Mouse (Mus musculus) spleen, adult 2 months (tissue): ENCODE results near the gene Scn2b.

Experiments used
- CTCF ChIP-seq: fragments of 200-500 bp; IDR thresholded peaks from 2 replicates; pipeline ENCODE4 v1.5.1; 2011; ENCODE audit warnings: mild to moderate bottlenecking, inconsistent platforms; ENCODE audit not compliant: insufficient read depth, insufficient read length, insufficient replicate concordance; ENCODE audit errors: extremely low read depth
- POLR2A ChIP-seq: fragments of 200-500 bp; IDR thresholded peaks from 2 replicates; pipeline ENCODE4 v1.6.1; 2011; ENCODE audit warnings: low read depth, low read length, inconsistent platforms

DNA sequence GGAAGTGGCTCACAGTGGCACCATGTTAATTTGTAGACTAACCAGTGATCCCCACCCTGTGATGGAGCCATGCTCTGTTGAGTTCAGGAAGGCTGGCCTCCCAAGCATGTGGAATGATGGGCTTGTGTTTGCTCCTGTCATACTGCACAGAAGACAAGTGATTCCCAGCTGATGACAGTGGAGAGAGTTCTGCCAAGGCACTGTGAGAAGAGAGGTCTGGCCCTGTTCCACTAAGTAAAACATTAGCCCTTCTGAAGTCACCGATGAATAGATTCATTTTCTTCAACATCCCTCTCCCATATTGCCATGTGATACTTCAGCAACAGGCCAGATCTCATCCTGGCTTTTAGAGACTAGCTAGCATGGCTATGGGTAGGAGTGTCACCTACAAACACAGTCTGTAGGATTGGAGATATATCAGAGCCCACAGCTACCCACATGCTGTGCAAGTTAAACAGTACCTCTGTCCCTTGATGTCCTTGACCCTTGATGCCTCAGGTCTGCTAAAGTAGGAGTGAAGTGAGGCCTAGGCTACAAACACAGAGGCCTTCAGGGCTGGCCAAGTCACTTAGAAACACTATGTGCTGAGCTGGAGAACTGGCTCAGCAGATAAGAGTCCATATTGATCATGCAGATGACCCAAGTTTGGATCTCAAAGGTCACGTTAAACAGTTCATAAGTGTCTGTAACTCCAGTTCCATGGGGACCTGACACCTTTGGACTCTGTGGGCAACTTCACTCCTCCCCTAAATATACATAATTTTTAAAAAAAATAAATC is 11.8 kb upstream of the Scn2b start:
- no peak for TF ChIP-seq CTCF
- no peak for TF ChIP-seq POLR2A
